Mouse (Mus musculus): ENCODE results near the gene Arid5a.

Arid5a gene

GRCm38 (mm10) chr1:36307495-36308280, at the start of gene Arid5a:
Gene Arid5a, plus strand, starts transcription at chr1:36307733.
- DNase-seq (ENCODE audit: low spot score in 2 of 2): peak; percentile 89 to 90

- no peak for DNase-seq (ENCODE audit: low spot score in 2 of 2)
These were observed 48.9 kb upstream of the Arid5a start for GRCm38 (mm10) chr1:36258631-36259030.

GRCm38 (mm10) chr1:36259281-36259680, 48.3 kb upstream of the Arid5a start:
- DNase-seq (ENCODE audit: low spot score in 2 of 2): no peak

- DNase-seq (ENCODE audit: low spot score in 2 of 2): no peak
These were observed 47.1 kb upstream of the Arid5a start for GRCm38 (mm10) chr1:36260418-36260817.

- DNase-seq (ENCODE audit: low spot score in 2 of 2): no peak
These were observed 45.6 kb upstream of the Arid5a start for GRCm38 (mm10) chr1:36261708-36262504.

- DNase-seq (ENCODE audit: low spot score in 2 of 2): peak; percentile 69 to 71
These were observed 43.6 kb upstream of the Arid5a start for GRCm38 (mm10) chr1:36263833-36264488.

- no peak for DNase-seq (ENCODE audit: low spot score in 2 of 2)
These were observed 41.2 kb upstream of the Arid5a start for GRCm38 (mm10) chr1:36266293-36266692.

- no peak for DNase-seq (ENCODE audit: low spot score in 2 of 2)
These were observed 39.9 kb upstream of the Arid5a start for GRCm38 (mm10) chr1:36267595-36267994.

GRCm38 (mm10) chr1:36269121-36269795, 38.3 kb upstream of the Arid5a start:
- no peak for DNase-seq (ENCODE audit: low spot score in 2 of 2)

- no peak for DNase-seq (ENCODE audit: low spot score in 2 of 2)
These were observed 36.9 kb upstream of the Arid5a start for GRCm38 (mm10) chr1:36270666-36271065.

GRCm38 (mm10) chr1:36271516-36272230, 35.9 kb upstream of the Arid5a start:
- no peak for DNase-seq (ENCODE audit: low spot score in 2 of 2)

- DNase-seq (ENCODE audit: low spot score in 2 of 2): no peak
These were observed 35.0 kb upstream of the Arid5a start for GRCm38 (mm10) chr1:36272546-36272945.

- no peak for DNase-seq (ENCODE audit: low spot score in 2 of 2)
These were observed 34.2 kb upstream of the Arid5a start for GRCm38 (mm10) chr1:36273288-36273687.

- DNase-seq (ENCODE audit: low spot score in 2 of 2): no peak
These were observed 33.1 kb upstream of the Arid5a start, which contains the start of gene Neurl3 for GRCm38 (mm10) chr1:36274455-36274854. Gene Neurl3, minus strand, starts transcription at chr1:36274679.

- no peak for DNase-seq (ENCODE audit: low spot score in 2 of 2)
These were observed 31.7 kb upstream of the Arid5a start for GRCm38 (mm10) chr1:36275635-36276389.

GRCm38 (mm10) chr1:36277267-36278060, 30.1 kb upstream of the Arid5a start:
- DNase-seq (ENCODE audit: low spot score in 2 of 2): peak; percentile 76 to 90

GRCm38 (mm10) chr1:36279202-36279601, 28.3 kb upstream of the Arid5a start:
- peak; percentile 79 to 96 for DNase-seq (ENCODE audit: low spot score in 2 of 2)

- no peak for DNase-seq (ENCODE audit: low spot score in 2 of 2)
These were observed 26.6 kb upstream of the Arid5a start for GRCm38 (mm10) chr1:36280938-36281337.

- DNase-seq (ENCODE audit: low spot score in 2 of 2): peak; percentile 50
These were observed 25.7 kb upstream of the Arid5a start for GRCm38 (mm10) chr1:36281849-36282248.

All from thymus, postnatal 10 days (tissue).